Mouse (Mus musculus) forebrain, embryonic 11.5 days (tissue): ENCODE results near the gene Hoxa7. TPM values are rescaled to one million over a fixed set of nuclear protein-coding genes. Genes with fewer than 3 reads are reported as not detected.

Source experiments
- ATAC-seq: fragments of 200-750 bp; cut with Nextera tagmentation; replicated peaks from 2 replicates; pipeline ENCODE4 v1.8.0; 2017; ENCODE audit warnings: moderate TSS enrichment; ENCODE audit not compliant: low FRiP score
- DNase-seq: peaks from one replicate; pipeline ENCODE4 v3.0.0-alpha.2; 2017; ENCODE audit warnings: low spot score
- H3K27ac ChIP-seq: fragments of 300-500 bp; sonication (generic); 2 replicates; pipeline ENCODE4 v1.5.1; 2014; ENCODE audit warnings: low read depth, low read length
- H3K27me3 ChIP-seq: fragments of 300-500 bp; sonication (generic); 2 replicates; pipeline ENCODE4 v1.6.1; 2014; ENCODE audit warnings: mild to moderate bottlenecking, low read length, mixed read lengths; ENCODE audit not compliant: control insufficient read depth, insufficient read depth
- H3K36me3 ChIP-seq: fragments of 300-500 bp; sonication (generic); 2 replicates; pipeline ENCODE4 v1.6.1; 2014; ENCODE audit warnings: mild to moderate bottlenecking, low read length, moderate library complexity, mixed read lengths; ENCODE audit not compliant: control insufficient read depth, insufficient read depth
- H3K4me1 ChIP-seq: fragments of 300-500 bp; sonication (generic); replicated peaks from 2 replicates; pipeline ENCODE4 v1.6.1; 2014; ENCODE audit warnings: low read length, mixed read lengths; ENCODE audit not compliant: control insufficient read depth, insufficient read depth
- H3K4me2 ChIP-seq: fragments of 300-500 bp; sonication (generic); 2 replicates; pipeline ENCODE4 v1.6.1; 2014; ENCODE audit warnings: low read depth, mild to moderate bottlenecking, low read length, moderate library complexity, mixed read lengths; ENCODE audit not compliant: severe bottlenecking
- H3K4me3 ChIP-seq: fragments of 300-500 bp; sonication (generic); 2 replicates; pipeline ENCODE4 v1.5.1; 2014; ENCODE audit warnings: low read depth, low read length
- H3K9ac ChIP-seq: fragments of 300-500 bp; sonication (generic); 2 replicates; pipeline ENCODE4 v1.6.1; 2014; ENCODE audit warnings: low read length
- H3K9me3 ChIP-seq: fragments of 300-500 bp; sonication (generic); 2 replicates; pipeline ENCODE4 v1.6.1; 2016; ENCODE audit warnings: low read length, mixed read lengths; ENCODE audit not compliant: control insufficient read depth
- WGBS: fragments of 180-500 bp; shearing (Covaris S2); extraction: QIAGEN DNeasy Blood & Tissue Kit; methylation state at CpG from one replicate; pipeline ENCODE4 v1.1.7; 2014; 5-methylcytosine and 5-hydroxymethylcytosine counted together
- polyA plus RNA-seq: library from polyadenylated mRNA; unstranded; fragments of >200 nt; fragmentation: Nextera tagmentation; extraction: Ambion mirVana; gene quantifications from 2 replicates; pipeline ENCODE4 v1.2.1, GENCODE M21; 2014

Hoxa7 gene
- polyA plus RNA-seq: not detected in 2 replicates

GRCm38 (mm10) chr6:52221337-52221992 is at the start of gene Hoxa7:
Gene Hoxa7, minus strand, starts transcription at chr6:52221854.
- H3K36me3 ChIP-seq: no peaks in the 10 kb centered on the region
- H3K27ac ChIP-seq: no peak within 1 kb of the TSS
- ATAC-seq (peak; percentile 56; the same call in 1 of the 2 replicates), DNase-seq (peak; percentile 94)
- H3K9ac ChIP-seq: 0 out of 2 replicates have a peak within 1 kb of the TSS, but pooled peaks have one; percentile 33
- H3K9me3 ChIP-seq: no peaks in the 10 kb centered on the region
- H3K4me1 ChIP-seq: peaks cover 9% of the 10 kb centered on the region
- H3K4me3 ChIP-seq: peak within 1 kb of the TSS; percentile 35
- H3K4me2 ChIP-seq: peak within 1 kb of the TSS; percentile 70
- H3K27me3 ChIP-seq: peaks cover 100% of the 10 kb centered on the region
- 1% methylated on average over 46 of the region's 46 CpGs for WGBS

- Histone ChIP-seq H3K27me3 (peaks cover 95% of the 10 kb centered on the region), H3K9me3 (no peaks in the 10 kb centered on the region), H3K27ac (no peak overlapping the region), H3K4me1 (no peaks in the 10 kb centered on the region), H3K9ac (no peak overlapping the region), H3K36me3 (no peaks in the 10 kb centered on the region), H3K4me2 (no peak overlapping the region), H3K4me3 (no peak overlapping the region)
- peak; percentile 80 for DNase-seq
- no peak for ATAC-seq
- 5% methylated on average over 23 of the region's 23 CpGs for WGBS
Measured at GRCm38 (mm10) chr6:52270494-52271480, 49.1 kb upstream of the Hoxa7 start.

GRCm38 (mm10) chr6:52268756-52269155 is 47.1 kb upstream of the Hoxa7 start:
- Histone ChIP-seq H3K4me1 (no peaks in the 10 kb centered on the region), H3K9me3 (no peaks in the 10 kb centered on the region), H3K4me3 (no peak overlapping the region), H3K9ac (no peak overlapping the region), H3K27me3 (peaks cover 95% of the 10 kb centered on the region), H3K27ac (no peak overlapping the region), H3K4me2 (no peak overlapping the region), H3K36me3 (no peaks in the 10 kb centered on the region)
- WGBS: 4% methylated on average over 3 of the region's 3 CpGs
- peak; percentile 43 for DNase-seq
- ATAC-seq: no peak

GRCm38 (mm10) chr6:52268341-52268740 is 46.7 kb upstream of the Hoxa7 start:
- DNase-seq (peak; percentile 39), ATAC-seq (no peak)
- no peaks in the 10 kb centered on the region for H3K36me3 ChIP-seq
- no peak overlapping the region for H3K4me3 ChIP-seq
- no peak overlapping the region for H3K9ac ChIP-seq
- no peak overlapping the region for H3K4me2 ChIP-seq
- no peaks in the 10 kb centered on the region for H3K9me3 ChIP-seq
- 2% methylated on average over 7 of the region's 7 CpGs for WGBS
- no peak overlapping the region for H3K27ac ChIP-seq
- peaks cover 95% of the 10 kb centered on the region for H3K27me3 ChIP-seq
- H3K4me1 ChIP-seq: no peaks in the 10 kb centered on the region

GRCm38 (mm10) chr6:52267691-52268090 is 46.0 kb upstream of the Hoxa7 start:
- Histone ChIP-seq H3K9ac (no peak overlapping the region), H3K27me3 (peaks cover 95% of the 10 kb centered on the region), H3K9me3 (no peaks in the 10 kb centered on the region), H3K4me3 (no peak overlapping the region), H3K27ac (no peak overlapping the region), H3K36me3 (no peaks in the 10 kb centered on the region), H3K4me2 (no peak overlapping the region), H3K4me1 (no peaks in the 10 kb centered on the region)
- ATAC-seq (no peak), DNase-seq (peak; percentile 41)
- WGBS: 3% methylated on average over 3 of the region's 3 CpGs

- Histone ChIP-seq H3K9me3 (no peaks in the 10 kb centered on the region), H3K4me1 (0 out of 2 replicates have a peak, but pooled peaks cover 2% of the 10 kb centered on the region), H3K4me3 (no peak overlapping the region), H3K4me2 (no peak overlapping the region), H3K27ac (no peak overlapping the region), H3K9ac (no peak overlapping the region), H3K27me3 (peaks cover 95% of the 10 kb centered on the region), H3K36me3 (no peaks in the 10 kb centered on the region)
- peak; percentile 24 for DNase-seq
- 14% methylated on average over 5 of the region's 5 CpGs for WGBS
- no peak for ATAC-seq
Measured at GRCm38 (mm10) chr6:52267221-52267620, 45.6 kb upstream of the Hoxa7 start.

- Histone ChIP-seq H3K4me2 (no peak overlapping the region), H3K4me1 (0 out of 2 replicates have a peak, but pooled peaks cover 2% of the 10 kb centered on the region), H3K4me3 (no peak overlapping the region), H3K27me3 (peaks cover 97% of the 10 kb centered on the region), H3K9ac (no peak overlapping the region), H3K27ac (no peak overlapping the region), H3K9me3 (no peaks in the 10 kb centered on the region), H3K36me3 (no peaks in the 10 kb centered on the region)
- under 1% methylated on average over 9 of the region's 9 CpGs for WGBS
- DNase-seq (peak; percentile 47), ATAC-seq (no peak)
Measured at GRCm38 (mm10) chr6:52266666-52266985, 45.0 kb upstream of the Hoxa7 start.

GRCm38 (mm10) chr6:52265913-52266665 is 44.4 kb upstream of the Hoxa7 start:
- DNase-seq (peak; percentile 54), ATAC-seq (no peak)
- H3K4me3 ChIP-seq: no peak overlapping the region
- H3K36me3 ChIP-seq: no peaks in the 10 kb centered on the region
- H3K27me3 ChIP-seq: peaks cover 96% of the 10 kb centered on the region
- WGBS: under 1% methylated on average over 19 of the region's 19 CpGs
- no peak overlapping the region for H3K4me2 ChIP-seq
- H3K27ac ChIP-seq: no peak overlapping the region
- H3K4me1 ChIP-seq: 0 out of 2 replicates have a peak, but pooled peaks cover 2% of the 10 kb centered on the region
- no peak overlapping the region for H3K9ac ChIP-seq
- no peaks in the 10 kb centered on the region for H3K9me3 ChIP-seq
